Mouse (Mus musculus) cerebellum, adult 2 months (tissue): ENCODE measurements around the gene 5031439G07Rik. TPM values are rescaled to one million over a fixed set of nuclear protein-coding genes. Genes with fewer than 3 reads are reported as not detected.
"Not testable (repeated sequence)": the region's sequence is repeated elsewhere in the genome, so short reads cannot be mapped to it uniquely, and the experiment has no call there.

ENCODE experiments used
- DNase-seq, 2 experiments: peaks; one replicate each; pipeline ENCODE4 v3.0.0; 2021
- H3K27ac ChIP-seq: fragments of 200-500 bp; 2 replicates; pipeline ENCODE4 v1.5.1; 2012; ENCODE audit warnings: low read length, control low read depth, inconsistent platforms; ENCODE audit not compliant: insufficient read depth
- H3K27me3 ChIP-seq: fragments of 200-500 bp; 2 replicates; pipeline ENCODE4 v1.6.1; 2012; ENCODE audit warnings: inconsistent platforms, mild to moderate bottlenecking, low read length, moderate library complexity; ENCODE audit not compliant: control insufficient read depth, insufficient read depth
- H3K4me1 ChIP-seq: fragments of 200-500 bp; 2 replicates; pipeline ENCODE4 v1.6.1; 2011; ENCODE audit warnings: low read length; ENCODE audit not compliant: control insufficient read depth, insufficient read depth
- H3K4me3 ChIP-seq: fragments of 200-500 bp; replicated peaks from 2 replicates; pipeline ENCODE3; 2011; ENCODE audit warnings: mild to moderate bottlenecking, low read depth, low read length, control low read depth; ENCODE audit not compliant: insufficient read depth
- CTCF ChIP-seq: fragments of 200-500 bp; IDR thresholded peaks from 2 replicates; pipeline ENCODE4 v1.5.1; 2011; ENCODE audit warnings: low read depth, mild to moderate bottlenecking, control low read depth, low read length, moderate library complexity, borderline replicate concordance; ENCODE audit not compliant: insufficient read depth
- POLR2A ChIP-seq: fragments of 200-500 bp; IDR thresholded peaks from 2 replicates; pipeline ENCODE4 v1.6.1; 2011; ENCODE audit warnings: low read length, control low read depth, borderline replicate concordance; ENCODE audit not compliant: insufficient read depth
- WGBS: fragments of 180-500 bp; shearing (Covaris S2); methylation state at CpG from one replicate; pipeline ENCODE4 v1.1.7; 2018; 5-methylcytosine and 5-hydroxymethylcytosine counted together
- polyA plus RNA-seq: library from polyadenylated mRNA; depleted of rRNA; stranded (reverse); fragments of >200 nt; gene quantifications from 2 replicates; pipeline ENCODE4 v1.2.3, GENCODE M21; 2012; rRNA removed

5031439G07Rik gene
- polyA plus RNA-seq, 1 experiment = 116 TPM

DNA sequence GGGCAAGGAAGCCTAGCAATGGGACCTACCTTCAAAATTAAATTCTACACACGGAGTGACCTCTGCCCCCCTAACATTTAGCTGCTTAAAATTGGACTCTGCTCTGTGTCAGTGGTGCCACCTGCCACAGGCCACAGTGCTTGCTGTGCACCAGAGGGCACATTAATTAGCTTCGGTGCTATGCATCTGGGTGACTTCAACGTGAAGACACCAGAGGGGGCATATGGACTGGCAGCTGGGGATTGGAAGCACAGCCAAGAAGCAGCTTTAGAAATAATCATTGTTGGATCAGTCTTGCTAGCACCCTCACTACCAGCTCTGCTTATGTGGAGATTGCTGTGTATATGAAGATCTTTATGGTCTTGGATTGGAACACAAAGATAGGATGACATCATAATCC lies 75.2 kb downstream of the 5031439G07Rik start:
- WGBS = 23% methylated on average over 3 of the region's 3 CpGs
- Histone ChIP-seq H3K27me3 (no peaks in the 10 kb centered on the region), H3K4me3 (no peak overlapping the region), H3K27ac (no peak overlapping the region), H3K4me1 (no peaks in the 10 kb centered on the region)
- DNase-seq = no peak
- TF ChIP-seq POLR2A = no peak
- no peak for TF ChIP-seq CTCF

DNA sequence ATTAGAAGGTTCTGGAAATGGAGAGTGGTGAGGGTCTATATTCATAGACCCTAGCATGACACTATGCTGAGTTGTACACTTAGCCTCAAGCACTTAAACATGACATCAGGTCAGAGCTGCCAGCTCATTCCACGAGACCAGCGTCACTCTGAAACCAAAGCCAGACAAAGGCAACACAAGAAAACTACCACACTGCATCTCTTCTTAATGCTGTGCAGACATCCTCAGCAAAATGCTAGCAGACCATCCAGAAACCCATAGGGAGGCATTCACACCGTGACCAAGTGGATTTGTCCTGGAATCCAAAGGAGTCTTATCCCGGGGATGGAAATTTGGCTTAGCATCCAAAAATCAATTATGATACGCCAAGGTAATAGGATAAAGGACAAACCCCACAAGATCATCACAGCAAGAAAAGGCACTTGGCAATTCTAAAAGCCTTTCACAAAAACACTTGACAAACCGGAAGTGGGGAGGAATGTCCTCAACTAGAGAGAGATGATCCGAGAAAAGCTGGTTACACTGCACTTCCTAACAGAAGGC lies 84.4 kb downstream of the 5031439G07Rik start:
- Histone ChIP-seq H3K27ac (no peak overlapping the region), H3K27me3 (no peaks in the 10 kb centered on the region), H3K4me1 (no peaks in the 10 kb centered on the region; the same call in 1 of the 2 replicates), H3K4me3 (no peak overlapping the region)
- DNase-seq = no peak
- WGBS = 26% methylated on average over 7 of the region's 7 CpGs
- no peak for TF ChIP-seq CTCF
- no peak for TF ChIP-seq POLR2A

DNA sequence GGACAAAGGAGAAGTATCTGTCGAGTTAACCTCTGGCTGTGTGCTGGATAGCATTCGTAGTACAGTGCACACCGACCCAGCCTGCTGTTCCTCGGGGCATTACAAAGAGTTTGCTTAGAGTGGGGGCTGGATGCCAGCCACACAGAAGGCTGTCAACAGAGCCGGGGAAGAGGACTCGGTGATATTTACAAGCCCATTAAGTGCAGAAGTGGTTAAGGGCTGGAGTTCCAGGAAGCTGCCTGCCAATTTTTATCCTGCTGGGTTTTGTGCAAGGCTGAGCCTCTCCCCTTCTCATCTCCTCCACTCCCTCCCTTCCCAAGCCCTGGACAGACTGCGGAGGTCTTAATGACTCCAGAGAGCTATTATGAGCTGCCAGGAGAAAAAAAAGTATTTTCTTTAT lies 90.3 kb downstream of the 5031439G07Rik start:
- Histone ChIP-seq H3K27me3 (no peaks in the 10 kb centered on the region), H3K4me3 (no peak overlapping the region), H3K27ac (no peak overlapping the region), H3K4me1 (peaks cover 4% of the 10 kb centered on the region; the same call in 1 of the 2 replicates)
- DNase-seq = peak in 1 of 2 experiments; percentile 8
- TF ChIP-seq CTCF = no peak
- TF ChIP-seq POLR2A = no peak
- WGBS = 6% methylated on average over 7 of the region's 7 CpGs

DNA sequence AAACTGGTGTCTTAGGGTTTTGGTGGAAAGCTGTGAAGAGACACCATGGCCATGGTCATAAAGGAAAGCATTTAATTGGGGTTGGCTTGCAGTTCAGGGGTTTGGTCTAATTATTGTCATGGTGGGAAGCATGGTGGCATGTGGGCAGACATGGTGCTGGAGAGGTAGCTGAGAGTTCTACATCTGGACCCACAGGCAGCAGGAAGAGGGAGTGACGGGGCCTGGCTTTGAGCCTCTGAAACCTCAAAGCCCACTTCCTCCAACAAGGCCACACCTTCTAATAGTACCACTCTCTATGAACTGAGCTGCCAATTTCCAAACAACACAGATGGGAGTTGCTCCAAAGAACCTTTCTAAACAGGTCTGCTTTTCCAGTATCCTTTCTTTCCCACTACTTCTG lies 91.7 kb downstream of the 5031439G07Rik start:
- no peak for TF ChIP-seq POLR2A
- no peak for TF ChIP-seq CTCF
- DNase-seq = no peak
- no peak overlapping the region for H3K27ac ChIP-seq
- H3K27me3 ChIP-seq = no peaks in the 10 kb centered on the region
- WGBS = 96% methylated on average over 1 of the region's 1 CpGs
- no peak overlapping the region for H3K4me3 ChIP-seq
- H3K4me1 ChIP-seq = peaks cover 4% of the 10 kb centered on the region; the same call in 1 of the 2 replicates

DNA sequence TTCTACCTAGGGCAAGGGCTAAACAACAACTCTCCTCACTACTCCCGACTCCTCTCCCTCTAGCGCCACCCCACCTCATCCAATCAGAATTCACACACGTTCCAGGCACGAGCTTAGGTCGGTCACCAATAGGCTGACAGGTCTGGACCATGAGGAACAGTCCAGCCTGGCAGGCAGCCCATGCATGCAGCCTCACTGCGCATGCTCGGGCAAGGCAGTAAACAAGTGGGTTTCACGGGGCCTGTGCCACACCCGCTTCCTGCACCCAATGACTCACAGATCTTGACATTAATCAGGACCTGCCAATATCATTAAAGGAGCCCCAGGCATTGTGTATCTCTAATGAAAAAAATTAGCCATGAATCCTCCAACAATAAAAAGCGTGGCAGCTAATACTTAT lies 92.1 kb downstream of the 5031439G07Rik start:
- not testable (repeated sequence) for H3K27ac ChIP-seq, H3K27me3 ChIP-seq, DNase-seq, H3K4me1 ChIP-seq, H3K4me3 ChIP-seq
- WGBS = 40% methylated on average over 10 of the region's 10 CpGs

Other genes starting within 250 kb of the 5031439G07Rik start
- gene Phf21b, start 132.5 kb downstream of the 5031439G07Rik start, polyA plus RNA-seq = 36.5 and 37.1 TPM in 2 replicates
- gene Gm29666, start 68.5 kb downstream of the 5031439G07Rik start, polyA plus RNA-seq = 1.9 and 2.2 TPM in 2 replicates
- 17.5 and 18.9 TPM in 2 replicates for gene Nup50, start 65.1 kb downstream of the 5031439G07Rik start, polyA plus RNA-seq
- gene Upk3a, start 28.6 kb upstream of the 5031439G07Rik start, polyA plus RNA-seq = 0.20 and 0.22 TPM in 2 replicates
- 17.1 and 17.4 TPM in 2 replicates for gene Fam118a, start 40.4 kb upstream of the 5031439G07Rik start, polyA plus RNA-seq
- gene Smc1b, start 143.4 kb upstream of the 5031439G07Rik start, polyA plus RNA-seq = 0.05 and 0.23 TPM in 2 replicates
- gene Ribc2, start 143.5 kb upstream of the 5031439G07Rik start, polyA plus RNA-seq = 0.13 and 0.29 TPM in 2 replicates
- 6.9 and 10.1 TPM in 2 replicates for gene Fbln1, start 217.4 kb upstream of the 5031439G07Rik start, polyA plus RNA-seq